Mouse (Mus musculus) liver, postnatal 0 days (tissue): ENCODE results near the gene Stard5. TPM values are rescaled to one million over a fixed set of nuclear protein-coding genes. Genes with fewer than 3 reads are reported as not detected.

Source experiments
- ATAC-seq: fragments of 200-750 bp; cut with Nextera tagmentation; 2 replicates; pipeline ENCODE4 v1.8.0; 2017; ENCODE audit warnings: mild to moderate bottlenecking, moderate library complexity
- DNase-seq: peaks from one replicate; pipeline ENCODE4 v3.0.0-alpha.2; 2016
- H3K27ac ChIP-seq: fragments of 300-500 bp; sonication (generic); 2 replicates; pipeline ENCODE4 v1.5.1; 2014; ENCODE audit warnings: antibody characterized with exemption, moderate library complexity, mild to moderate bottlenecking, low read depth
- H3K27me3 ChIP-seq: fragments of 300-500 bp; sonication (generic); 2 replicates; pipeline ENCODE4 v1.6.1; 2014; ENCODE audit warnings: low read length, control low read depth, mixed read lengths; ENCODE audit not compliant: insufficient read depth
- H3K36me3 ChIP-seq: fragments of 300-500 bp; sonication (generic); replicated peaks from 2 replicates; pipeline ENCODE4 v1.6.1; 2014; ENCODE audit warnings: mild to moderate bottlenecking, control low read depth, low read length, moderate library complexity, mixed read lengths; ENCODE audit not compliant: insufficient read depth
- H3K4me1 ChIP-seq: fragments of 300-500 bp; sonication (generic); 2 replicates; pipeline ENCODE4 v1.6.1; 2014; ENCODE audit warnings: antibody characterized with exemption, mild to moderate bottlenecking, control low read depth; ENCODE audit not compliant: insufficient read depth
- H3K4me2 ChIP-seq: fragments of 300-500 bp; sonication (generic); 2 replicates; pipeline ENCODE4 v1.6.1; 2014; ENCODE audit warnings: low read depth, mild to moderate bottlenecking, low read length, moderate library complexity, mixed read lengths
- H3K4me3 ChIP-seq: fragments of 300-500 bp; sonication (generic); 2 replicates; pipeline ENCODE4 v1.5.1; 2014; ENCODE audit warnings: low read depth, low read length
- H3K9ac ChIP-seq: fragments of 300-500 bp; sonication (generic); replicated peaks from 2 replicates; pipeline ENCODE4 v1.6.1; 2014; ENCODE audit warnings: mild to moderate bottlenecking, moderate library complexity
- H3K9me3 ChIP-seq: fragments of 300-500 bp; sonication (generic); 2 replicates; pipeline ENCODE4 v1.6.1; 2016; ENCODE audit warnings: mild to moderate bottlenecking, control low read depth, low read length, mixed read lengths
- CTCF ChIP-seq: sonication (generic); IDR thresholded peaks from 2 replicates; pipeline ENCODE4 v1.5.1; 2016; ENCODE audit warnings: antibody characterized with exemption, low read depth
- EP300 ChIP-seq: IDR thresholded peaks from 2 replicates; pipeline ENCODE4 v1.6.1; 2016; ENCODE audit warnings: antibody characterized with exemption, low read depth, mild to moderate bottlenecking
- WGBS: fragments of 180-500 bp; shearing (Covaris S2); extraction: QIAGEN DNeasy Blood & Tissue Kit; methylation state at CpG from one replicate; pipeline ENCODE4 v1.1.7; 2014; ENCODE audit not compliant: insufficient replicate concordance; 5-methylcytosine and 5-hydroxymethylcytosine counted together
- polyA plus RNA-seq: library from polyadenylated mRNA; unstranded; fragments of >200 nt; fragmentation: Nextera tagmentation; extraction: Ambion mirVana; gene quantifications from 2 replicates; pipeline ENCODE4 v1.2.1, GENCODE M21; 2015

The Stard5 gene
- polyA plus RNA-seq, 1 experiment from 2014 or later: 63.2 TPM

DNA sequence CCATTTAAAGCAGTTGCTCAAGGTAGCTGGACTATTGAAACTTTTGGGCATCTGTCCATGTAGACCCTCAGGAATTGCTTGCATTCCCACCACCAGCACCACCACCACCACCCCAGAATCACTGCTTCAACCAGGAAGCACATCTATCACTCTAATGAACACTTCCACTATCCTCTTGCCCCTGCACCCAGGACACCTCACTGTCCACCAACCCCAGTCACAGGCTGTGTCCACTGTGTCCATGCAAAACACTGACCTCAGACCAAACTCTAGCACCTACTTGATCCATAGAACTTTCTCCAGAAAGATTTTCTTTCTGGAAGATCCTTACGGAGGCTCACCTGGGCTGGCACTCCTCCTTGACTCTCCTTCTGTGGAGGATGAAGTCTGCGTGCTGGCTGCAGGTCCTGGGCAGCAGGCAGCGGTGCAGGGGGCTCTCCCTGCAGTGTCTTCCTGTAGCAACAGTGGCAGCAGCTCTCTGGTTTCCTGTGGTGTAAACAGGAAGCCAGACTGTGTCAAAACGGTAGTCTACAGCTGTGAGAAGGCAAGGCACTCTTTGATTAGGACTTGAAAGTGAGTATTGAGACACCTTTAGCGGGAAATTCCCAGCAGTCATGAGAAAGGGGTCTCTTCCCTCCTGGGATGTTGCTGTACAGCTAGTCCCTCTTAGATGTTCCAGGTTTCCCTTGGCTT, 23.3 kb downstream of the Stard5 start:
- Histone ChIP-seq H3K9me3 (no peaks in the 10 kb centered on the region; the same call in 1 of the 2 replicates), H3K27ac (peak overlapping the region; percentile 82), H3K4me1 (peaks cover 34% of the 10 kb centered on the region), H3K4me2 (peak overlapping the region; percentile 54), H3K36me3 (peaks cover 11% of the 10 kb centered on the region), H3K4me3 (peak overlapping the region; percentile 48), H3K9ac (peak overlapping the region; percentile 40; the same call in 1 of the 2 replicates), H3K27me3 (no peaks in the 10 kb centered on the region)
- ATAC-seq (peak; percentile 37), DNase-seq (peak; percentile 51)
- WGBS: 24% methylated on average over 5 of the region's 5 CpGs
- no peak for TF ChIP-seq CTCF
- TF ChIP-seq EP300: peak; percentile 71; the same call in 1 of the 2 replicates

DNA sequence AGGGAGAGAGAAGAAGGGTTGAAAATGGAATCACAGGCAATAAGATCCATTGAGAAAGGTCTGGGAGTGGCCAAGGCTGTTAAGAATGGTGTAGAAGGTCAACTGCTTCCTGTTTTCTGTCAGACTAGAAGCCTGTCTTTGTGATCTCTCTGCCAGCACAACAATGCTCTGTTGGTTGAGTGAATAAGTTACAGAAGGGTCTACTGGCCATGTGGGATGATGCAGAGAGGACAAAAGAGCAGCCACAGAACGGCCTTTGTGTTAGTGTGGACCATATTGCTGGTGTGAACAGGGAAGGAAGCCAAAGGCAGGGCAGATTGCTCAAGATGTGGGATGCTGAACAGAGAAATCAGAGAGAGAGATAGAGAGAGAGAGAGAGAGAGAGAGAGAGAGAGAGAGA, 27.0 kb downstream of the Stard5 start:
- Histone ChIP-seq H3K4me3 (no peak overlapping the region), H3K4me1 (peaks cover 16% of the 10 kb centered on the region), H3K27ac (peak overlapping the region; percentile 88), H3K27me3 (no peaks in the 10 kb centered on the region), H3K36me3 (no peaks in the 10 kb centered on the region; the same call in 1 of the 2 replicates), H3K9me3 (no peaks in the 10 kb centered on the region; the same call in 1 of the 2 replicates), H3K9ac (no peak overlapping the region), H3K4me2 (peak overlapping the region; percentile 23; the same call in 1 of the 2 replicates)
- ATAC-seq: peak; percentile 14; the same call in 1 of the 2 replicates
- no peak for DNase-seq
- 58% methylated on average over 1 of the region's 1 CpGs for WGBS
- TF ChIP-seq EP300 (no peak), CTCF (no peak)

DNA sequence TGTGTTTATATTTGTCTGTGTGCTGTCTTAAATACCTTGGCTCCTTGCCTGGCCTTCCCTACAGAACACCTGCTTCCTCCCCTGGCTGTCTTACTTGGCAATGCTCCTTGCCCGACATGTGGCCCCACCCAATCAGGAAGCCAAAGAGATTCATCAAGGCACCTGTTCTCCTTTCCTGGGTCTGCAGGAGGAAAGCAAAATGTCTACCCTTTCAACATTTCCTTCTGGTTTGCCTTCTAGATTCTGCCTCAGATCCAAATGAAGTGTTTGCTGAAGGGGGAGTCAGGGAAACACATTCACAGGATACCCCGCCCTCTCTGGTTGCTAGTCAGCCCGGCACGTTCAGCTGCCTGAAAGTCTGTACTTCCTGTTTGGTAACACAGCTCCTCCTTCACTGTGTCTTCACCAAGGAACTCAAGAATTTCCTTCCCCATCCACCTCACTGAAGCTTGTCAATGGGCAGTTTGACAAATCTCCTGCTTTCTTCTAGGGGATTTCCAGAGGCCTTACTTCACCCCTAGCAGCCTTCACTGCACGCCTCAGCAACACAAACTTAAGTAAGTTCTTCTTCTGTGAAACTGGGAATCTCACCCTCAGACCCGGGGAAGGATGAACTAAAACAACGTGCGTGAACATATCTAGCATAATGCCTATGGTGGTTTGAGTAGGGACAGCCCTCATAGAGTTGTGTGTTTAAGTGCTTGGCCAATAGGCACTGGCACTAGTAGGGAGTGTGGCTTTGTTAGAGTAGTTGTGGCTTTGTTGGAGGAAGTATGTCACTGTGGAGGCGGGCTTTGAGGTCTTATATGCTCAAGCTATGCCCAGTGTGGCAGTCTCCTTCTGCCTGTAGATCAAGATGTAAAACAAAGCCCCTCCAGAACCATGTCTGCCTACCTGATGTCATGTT, 27.7 kb downstream of the Stard5 start:
- peak overlapping the region; percentile 13; the same call in 1 of the 2 replicates for H3K4me2 ChIP-seq
- WGBS: 58% methylated on average over 9 of the region's 9 CpGs
- no peaks in the 10 kb centered on the region; the same call in 1 of the 2 replicates for H3K36me3 ChIP-seq
- H3K4me1 ChIP-seq: peaks cover 12% of the 10 kb centered on the region
- ATAC-seq: peak; percentile 53
- no peak overlapping the region for H3K9ac ChIP-seq
- peak; percentile 56 for DNase-seq
- no peaks in the 10 kb centered on the region; the same call in 1 of the 2 replicates for H3K9me3 ChIP-seq
- TF ChIP-seq CTCF (no peak), EP300 (no peak)
- H3K27ac ChIP-seq: peak overlapping the region; percentile 88
- H3K27me3 ChIP-seq: no peaks in the 10 kb centered on the region
- no peak overlapping the region for H3K4me3 ChIP-seq

DNA sequence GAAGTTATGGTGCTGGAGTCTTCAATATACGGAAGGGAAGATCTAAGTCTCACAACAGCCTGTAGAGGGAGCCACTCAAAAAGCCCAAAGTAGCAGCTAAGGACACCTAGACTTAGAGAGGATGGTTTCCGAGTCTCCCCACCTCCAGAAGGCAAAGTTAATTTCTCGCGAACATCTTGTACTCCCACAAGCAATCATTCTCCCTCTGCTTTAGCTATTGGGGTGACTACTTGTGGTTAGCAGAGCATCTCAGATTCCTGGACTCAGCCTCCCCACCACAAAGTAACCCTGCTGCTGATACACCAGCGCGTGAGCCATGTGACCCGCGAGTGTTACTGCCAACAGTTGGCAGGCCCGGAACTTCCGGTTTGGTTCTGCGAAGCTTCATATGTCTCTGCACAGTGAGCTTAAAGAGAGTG, 28.5 kb downstream of the Stard5 start:
- no peaks in the 10 kb centered on the region for H3K27me3 ChIP-seq
- no peaks in the 10 kb centered on the region; the same call in 1 of the 2 replicates for H3K9me3 ChIP-seq
- peaks cover 12% of the 10 kb centered on the region for H3K4me1 ChIP-seq
- WGBS: 91% methylated on average over 11 of the region's 11 CpGs
- DNase-seq: no peak
- H3K27ac ChIP-seq: peak overlapping the region; percentile 70
- no peaks in the 10 kb centered on the region; the same call in 1 of the 2 replicates for H3K36me3 ChIP-seq
- no peak for TF ChIP-seq CTCF
- TF ChIP-seq EP300: no peak
- no peak overlapping the region for H3K4me2 ChIP-seq
- H3K4me3 ChIP-seq: no peak overlapping the region
- no peak for ATAC-seq
- H3K9ac ChIP-seq: no peak overlapping the region

DNA sequence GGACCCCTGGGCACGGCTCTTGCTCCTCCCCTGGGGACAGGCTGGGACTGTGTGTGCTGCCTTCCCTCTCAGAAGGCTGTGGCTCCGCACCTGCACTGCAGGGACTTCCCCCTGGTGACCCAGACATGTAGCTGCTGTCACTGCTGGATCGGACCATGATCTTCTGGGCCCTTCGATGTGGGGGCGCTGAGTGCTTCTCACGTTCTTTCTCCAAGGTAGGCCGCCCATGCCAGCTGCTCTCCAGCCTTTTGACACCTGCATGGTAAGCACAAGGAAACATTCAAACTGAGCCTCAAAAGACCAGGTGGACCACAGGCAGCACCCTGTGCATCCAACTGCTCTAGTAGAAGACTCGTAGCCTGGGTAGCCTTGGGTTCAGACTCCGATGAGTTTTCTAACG, 29.3 kb downstream of the Stard5 start:
- H3K27me3 ChIP-seq: no peaks in the 10 kb centered on the region
- H3K4me2 ChIP-seq: no peak overlapping the region
- no peaks in the 10 kb centered on the region; the same call in 1 of the 2 replicates for H3K9me3 ChIP-seq
- peaks cover 12% of the 10 kb centered on the region for H3K4me1 ChIP-seq
- no peak overlapping the region for H3K4me3 ChIP-seq
- H3K27ac ChIP-seq: no peak overlapping the region
- 70% methylated on average over 10 of the region's 10 CpGs for WGBS
- DNase-seq (no peak), ATAC-seq (no peak)
- H3K9ac ChIP-seq: no peak overlapping the region
- H3K36me3 ChIP-seq: no peaks in the 10 kb centered on the region; the same call in 1 of the 2 replicates
- no peak for TF ChIP-seq EP300
- no peak for TF ChIP-seq CTCF

DNA sequence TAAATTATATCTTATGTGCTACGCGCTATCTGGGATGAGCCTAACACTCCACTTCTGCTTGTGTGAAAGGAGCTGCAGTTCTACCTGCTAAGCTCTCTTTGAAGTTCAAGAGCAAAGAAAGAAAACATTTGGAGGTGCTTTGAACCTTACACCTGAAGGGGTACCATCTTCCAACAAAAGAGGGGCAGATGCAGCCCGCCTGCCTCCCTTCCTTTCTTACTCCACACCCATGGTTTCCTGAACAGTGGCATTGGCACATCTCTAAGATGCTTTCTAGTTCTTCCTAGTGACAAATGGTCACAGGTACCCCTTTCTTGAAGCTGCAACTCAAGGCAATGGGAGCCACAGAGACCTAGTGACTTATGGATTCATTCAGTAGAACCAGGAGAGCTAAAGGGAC, 30.0 kb downstream of the Stard5 start:
- TF ChIP-seq EP300: no peak
- no peak for TF ChIP-seq CTCF
- 87% methylated on average over 3 of the region's 3 CpGs for WGBS
- H3K27me3 ChIP-seq: no peaks in the 10 kb centered on the region
- no peaks in the 10 kb centered on the region; the same call in 1 of the 2 replicates for H3K36me3 ChIP-seq
- H3K9ac ChIP-seq: no peak overlapping the region
- H3K4me3 ChIP-seq: no peak overlapping the region
- peaks cover 9% of the 10 kb centered on the region for H3K4me1 ChIP-seq
- H3K27ac ChIP-seq: no peak overlapping the region
- DNase-seq: no peak
- no peaks in the 10 kb centered on the region; the same call in 1 of the 2 replicates for H3K9me3 ChIP-seq
- H3K4me2 ChIP-seq: no peak overlapping the region
- ATAC-seq: no peak
